Mouse (Mus musculus): ENCODE measurements at regions not wholly inside any gene's neighbourhood (a gene's known extent, or its start where the extent isn't known, plus 50 kb on each side); places are given as distances from the start of the nearest gene placed in this dataset.

DNA sequence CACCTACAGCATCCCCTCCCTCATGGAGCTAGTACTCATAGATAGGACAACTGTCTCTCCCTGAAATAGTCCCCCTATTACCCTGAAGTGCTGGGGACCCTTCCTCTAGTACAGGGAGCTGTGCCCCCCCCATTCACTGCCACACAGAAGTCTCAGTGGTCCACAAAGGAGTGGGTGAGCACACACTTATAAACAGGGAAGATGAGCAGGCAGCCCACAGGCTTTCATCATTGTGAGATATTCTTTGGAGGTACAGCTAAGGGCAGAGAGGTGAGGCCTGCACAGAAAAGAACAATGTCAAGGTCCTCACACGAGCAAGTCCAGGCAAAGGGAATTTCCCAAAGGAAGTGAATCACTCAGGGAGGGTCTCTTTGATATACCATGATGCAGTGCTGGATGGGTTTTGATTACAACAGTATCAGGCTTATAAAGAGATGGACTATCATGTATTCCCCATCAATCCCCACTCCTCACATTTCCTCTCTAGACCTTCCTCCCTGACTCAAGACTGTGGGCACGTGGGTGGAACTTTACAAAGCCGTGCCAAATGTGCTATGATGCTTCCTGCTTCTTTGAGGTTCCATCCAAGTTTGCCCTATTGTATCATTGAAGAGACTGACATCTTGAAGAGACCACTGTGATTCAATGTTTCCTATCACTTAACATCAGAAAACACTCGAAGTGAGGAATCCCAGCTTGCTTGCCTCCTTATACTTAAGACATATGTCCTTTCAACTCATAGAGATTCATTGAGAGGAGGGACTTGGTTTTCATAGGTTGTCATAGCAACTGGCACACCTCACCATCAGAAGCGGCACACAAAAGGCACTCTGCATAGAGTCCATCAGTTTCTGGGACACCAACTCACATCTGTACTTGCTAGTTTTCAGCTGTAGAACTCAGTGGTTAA lies 104.2 kb upstream of the Bcl6 start:
- no peaks in the 10 kb centered on the region for H3K36me3 ChIP-seq (ENCODE audit: control insufficient read depth, insufficient read depth, low read length)
- 79% methylated on average over 5 of the region's 5 CpGs for WGBS
- no peaks in the 10 kb centered on the region for H3K4me1 ChIP-seq (replicated peaks; ENCODE audit: control insufficient read depth, insufficient read depth, low read length)
- H3K4me3 ChIP-seq (ENCODE audit: low read depth, low read length) = no peak overlapping the region
- H3K4me2 ChIP-seq (ENCODE audit: low read length) = no peak overlapping the region
- H3K27ac ChIP-seq (ENCODE audit: low read depth) = no peak overlapping the region
- no peaks in the 10 kb centered on the region for H3K9me3 ChIP-seq (ENCODE audit: control insufficient read depth, low read length)
- H3K9ac ChIP-seq (ENCODE audit: low read length) = no peak overlapping the region
- H3K27me3 ChIP-seq (replicated peaks; ENCODE audit: control insufficient read depth, insufficient read depth, low read length) = no peaks in the 10 kb centered on the region
- DNase-seq (ENCODE audit: low spot score) (no peak), ATAC-seq (replicated peaks; ENCODE audit: low FRiP score, low TSS enrichment, low read depth) (no peak)

- H3K36me3 ChIP-seq (ENCODE audit: control insufficient read depth, insufficient read depth, low read length) = no peaks in the 10 kb centered on the region
- H3K4me2 ChIP-seq (ENCODE audit: low read length) = no peak overlapping the region
- H3K4me3 ChIP-seq (ENCODE audit: low read depth, low read length) = no peak overlapping the region
- no peaks in the 10 kb centered on the region for H3K4me1 ChIP-seq (replicated peaks; ENCODE audit: control insufficient read depth, insufficient read depth, low read length)
- WGBS = 79% methylated on average over 4 of the region's 4 CpGs
- no peaks in the 10 kb centered on the region for H3K9me3 ChIP-seq (ENCODE audit: control insufficient read depth, low read length)
- DNase-seq (ENCODE audit: low spot score) = no peak
- H3K9ac ChIP-seq (ENCODE audit: low read length) = no peak overlapping the region
- no peaks in the 10 kb centered on the region for H3K27me3 ChIP-seq (replicated peaks; ENCODE audit: control insufficient read depth, insufficient read depth, low read length)
- ATAC-seq (replicated peaks; ENCODE audit: low FRiP score, low TSS enrichment, low read depth) = no peak
- no peak overlapping the region for H3K27ac ChIP-seq (ENCODE audit: low read depth)
Measured at GRCm38 (mm10) chr16:24092136-24092535, 103.5 kb upstream of the Bcl6 start.

- H3K9ac ChIP-seq (ENCODE audit: low read length) = no peak overlapping the region
- H3K9me3 ChIP-seq (ENCODE audit: control insufficient read depth, low read length) = no peaks in the 10 kb centered on the region
- DNase-seq (ENCODE audit: low spot score) = peak; percentile 15
- whole genome bisulfite sequencing = 70% methylated on average over 4 of the region's 4 CpGs
- H3K4me2 ChIP-seq (ENCODE audit: low read length) = no peak overlapping the region
- H3K27ac ChIP-seq (ENCODE audit: low read depth) = no peak overlapping the region
- H3K27me3 ChIP-seq (replicated peaks; ENCODE audit: control insufficient read depth, insufficient read depth, low read length) = no peaks in the 10 kb centered on the region
- H3K4me1 ChIP-seq (replicated peaks; ENCODE audit: control insufficient read depth, insufficient read depth, low read length) = no peaks in the 10 kb centered on the region
- no peak for ATAC-seq (replicated peaks; ENCODE audit: low FRiP score, low TSS enrichment, low read depth)
- no peaks in the 10 kb centered on the region for H3K36me3 ChIP-seq (ENCODE audit: control insufficient read depth, insufficient read depth, low read length)
- H3K4me3 ChIP-seq (ENCODE audit: low read depth, low read length) = no peak overlapping the region
Measured at GRCm38 (mm10) chr16:24090981-24091380, 102.3 kb upstream of the Bcl6 start.

GRCm38 (mm10) chr16:24089840-24090762 lies 101.4 kb upstream of the Bcl6 start:
- Histone ChIP-seq H3K27ac (ENCODE audit: low read depth) (no peak overlapping the region), H3K4me3 (ENCODE audit: low read depth, low read length) (no peak overlapping the region), H3K4me2 (ENCODE audit: low read length) (no peak overlapping the region), H3K9ac (ENCODE audit: low read length) (no peak overlapping the region), H3K36me3 (ENCODE audit: control insufficient read depth, insufficient read depth, low read length) (no peaks in the 10 kb centered on the region), H3K27me3 (replicated peaks; ENCODE audit: control insufficient read depth, insufficient read depth, low read length) (no peaks in the 10 kb centered on the region), H3K9me3 (ENCODE audit: control insufficient read depth, low read length) (no peaks in the 10 kb centered on the region), H3K4me1 (replicated peaks; ENCODE audit: control insufficient read depth, insufficient read depth, low read length) (no peaks in the 10 kb centered on the region)
- DNase-seq (ENCODE audit: low spot score) (peak; percentile 48), ATAC-seq (replicated peaks; ENCODE audit: low FRiP score, low TSS enrichment, low read depth) (no peak)
- WGBS = 83% methylated on average over 11 of the region's 11 CpGs

DNA sequence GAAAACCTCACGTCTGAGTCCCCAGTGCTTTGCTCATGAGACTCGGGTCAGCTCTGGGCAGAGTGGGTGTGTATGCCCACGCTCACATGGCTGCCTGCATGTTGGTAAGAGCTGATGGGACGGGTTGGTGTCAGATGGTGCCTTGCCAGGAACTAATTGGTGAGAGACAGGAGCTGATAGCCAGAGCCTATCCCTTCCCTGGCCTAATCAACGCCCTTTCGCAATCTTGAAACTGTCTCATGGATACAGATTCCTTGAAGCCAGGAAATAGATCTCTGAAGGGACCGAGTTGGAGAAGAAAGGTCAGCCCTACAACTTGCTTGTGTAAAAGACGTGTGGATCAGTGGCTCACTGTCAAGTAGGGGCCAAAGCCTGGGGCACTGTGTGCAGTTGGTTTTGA lies 95.3 kb upstream of the Bcl6 start:
- Histone ChIP-seq H3K4me3 (ENCODE audit: low read depth, low read length) (no peak overlapping the region), H3K36me3 (ENCODE audit: control insufficient read depth, insufficient read depth, low read length) (no peaks in the 10 kb centered on the region), H3K4me1 (replicated peaks; ENCODE audit: control insufficient read depth, insufficient read depth, low read length) (no peaks in the 10 kb centered on the region), H3K27ac (ENCODE audit: low read depth) (no peak overlapping the region), H3K9ac (ENCODE audit: low read length) (no peak overlapping the region), H3K4me2 (ENCODE audit: low read length) (no peak overlapping the region), H3K9me3 (ENCODE audit: control insufficient read depth, low read length) (no peaks in the 10 kb centered on the region), H3K27me3 (replicated peaks; ENCODE audit: control insufficient read depth, insufficient read depth, low read length) (no peaks in the 10 kb centered on the region)
- 83% methylated on average over 8 of the region's 8 CpGs for WGBS
- ATAC-seq (replicated peaks; ENCODE audit: low FRiP score, low TSS enrichment, low read depth) = no peak
- DNase-seq (ENCODE audit: low spot score) = peak; percentile 48

DNA sequence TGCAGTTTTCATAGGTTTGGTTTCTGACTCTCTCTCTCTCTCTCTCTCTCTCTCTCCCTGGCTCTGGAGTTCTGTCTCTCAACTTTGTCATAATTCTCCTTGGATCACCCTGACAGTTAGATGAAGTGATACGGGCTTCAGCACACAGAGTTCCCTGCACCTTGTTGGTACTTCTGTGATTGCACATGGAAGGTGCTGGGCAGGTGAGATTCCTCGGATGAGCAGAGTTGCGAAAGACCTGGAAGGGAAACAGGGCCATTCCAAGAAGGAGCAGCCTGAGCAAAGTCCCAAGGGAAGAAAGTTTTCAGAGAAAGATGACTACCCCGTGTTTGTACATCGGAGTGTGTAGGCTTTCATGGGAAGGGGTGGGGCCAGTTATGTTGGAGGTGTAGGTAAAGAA lies 91.8 kb upstream of the Bcl6 start:
- Histone ChIP-seq H3K27me3 (replicated peaks; ENCODE audit: control insufficient read depth, insufficient read depth, low read length) (no peaks in the 10 kb centered on the region), H3K9me3 (ENCODE audit: control insufficient read depth, low read length) (no peaks in the 10 kb centered on the region), H3K4me3 (ENCODE audit: low read depth, low read length) (no peak overlapping the region), H3K9ac (ENCODE audit: low read length) (no peak overlapping the region), H3K27ac (ENCODE audit: low read depth) (no peak overlapping the region), H3K36me3 (ENCODE audit: control insufficient read depth, insufficient read depth, low read length) (no peaks in the 10 kb centered on the region), H3K4me2 (ENCODE audit: low read length) (no peak overlapping the region), H3K4me1 (replicated peaks; ENCODE audit: control insufficient read depth, insufficient read depth, low read length) (no peaks in the 10 kb centered on the region)
- ATAC-seq (replicated peaks; ENCODE audit: low FRiP score, low TSS enrichment, low read depth) (no peak), DNase-seq (ENCODE audit: low spot score) (peak; percentile 42)
- WGBS = 88% methylated on average over 5 of the region's 5 CpGs

DNA sequence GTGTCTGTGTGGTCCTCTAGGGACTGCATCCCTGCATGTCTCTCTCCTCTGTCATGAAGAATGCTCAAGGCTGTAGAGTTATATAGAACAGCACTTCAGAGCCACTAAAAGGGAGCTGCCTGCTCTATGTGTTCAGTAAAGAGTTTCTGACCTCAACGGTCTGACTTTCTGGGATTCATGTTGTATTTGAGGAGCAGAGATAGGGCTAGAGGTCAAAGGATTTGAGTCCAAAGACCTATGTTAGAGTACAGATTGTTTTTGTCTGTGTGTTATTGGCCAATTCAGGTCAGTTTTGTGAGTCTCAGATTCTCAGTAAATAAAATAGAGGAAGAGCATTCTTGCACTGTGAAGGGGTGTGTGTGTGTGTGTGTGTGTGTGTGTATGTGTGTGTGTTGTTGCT lies 90.0 kb upstream of the Bcl6 start:
- no peak overlapping the region for H3K4me2 ChIP-seq (ENCODE audit: low read length)
- no peak for ATAC-seq (replicated peaks; ENCODE audit: low FRiP score, low TSS enrichment, low read depth)

DNA sequence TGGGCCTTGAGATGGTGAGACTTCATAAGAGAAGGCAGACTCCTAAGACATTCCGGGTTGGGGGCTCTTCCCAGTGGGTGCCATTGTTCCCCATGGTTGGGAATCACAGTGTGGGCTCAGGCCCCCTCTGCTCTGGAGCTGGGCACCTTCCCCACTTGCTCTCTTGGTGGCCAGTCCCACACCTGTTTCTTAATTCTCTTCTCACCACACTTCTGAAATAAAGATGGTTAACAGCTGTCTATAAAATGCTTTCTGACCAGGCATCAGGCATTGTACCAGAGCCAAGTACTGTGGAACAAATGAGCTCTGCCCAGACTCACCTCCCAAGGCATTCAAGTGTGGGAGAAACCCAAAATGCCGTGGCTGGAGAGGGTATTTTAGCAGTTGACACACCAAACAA lies 88.8 kb upstream of the Bcl6 start:
- H3K27ac ChIP-seq (ENCODE audit: low read depth) = no peak overlapping the region
- no peak overlapping the region for H3K9ac ChIP-seq (ENCODE audit: low read length)
- no peaks in the 10 kb centered on the region for H3K4me1 ChIP-seq (replicated peaks; ENCODE audit: control insufficient read depth, insufficient read depth, low read length)
- no peaks in the 10 kb centered on the region for H3K27me3 ChIP-seq (replicated peaks; ENCODE audit: control insufficient read depth, insufficient read depth, low read length)
- 83% methylated on average over 2 of the region's 2 CpGs for WGBS
- DNase-seq (ENCODE audit: low spot score) (no peak), ATAC-seq (replicated peaks; ENCODE audit: low FRiP score, low TSS enrichment, low read depth) (no peak)
- no peaks in the 10 kb centered on the region for H3K36me3 ChIP-seq (ENCODE audit: control insufficient read depth, insufficient read depth, low read length)
- no peaks in the 10 kb centered on the region for H3K9me3 ChIP-seq (ENCODE audit: control insufficient read depth, low read length)
- H3K4me3 ChIP-seq (ENCODE audit: low read depth, low read length) = no peak overlapping the region
- no peak overlapping the region for H3K4me2 ChIP-seq (ENCODE audit: low read length)

More for the DNA sequence above, 90.0 kb upstream of the Bcl6 start:
- WGBS = 58% methylated on average over 1 of the region's 1 CpGs
- no peak overlapping the region for H3K9ac ChIP-seq (ENCODE audit: low read length)
- no peak overlapping the region for H3K27ac ChIP-seq (ENCODE audit: low read depth)
- H3K4me1 ChIP-seq (replicated peaks; ENCODE audit: control insufficient read depth, insufficient read depth, low read length) = no peaks in the 10 kb centered on the region
- H3K27me3 ChIP-seq (replicated peaks; ENCODE audit: control insufficient read depth, insufficient read depth, low read length) = no peaks in the 10 kb centered on the region
- DNase-seq (ENCODE audit: low spot score) = no peak
- H3K9me3 ChIP-seq (ENCODE audit: control insufficient read depth, low read length) = no peaks in the 10 kb centered on the region
- no peak overlapping the region for H3K4me3 ChIP-seq (ENCODE audit: low read depth, low read length)
- no peaks in the 10 kb centered on the region for H3K36me3 ChIP-seq (ENCODE audit: control insufficient read depth, insufficient read depth, low read length)

All from intestine, embryonic 14.5 days (tissue).